Mouse (Mus musculus): Measurements from ENCODE around the gene Gm9918.
A peak's percentile ranks its signal among the peaks of the same experiment; 100 is the strongest.
"Not testable (repeated sequence)": the region's sequence is repeated elsewhere in the genome, so short reads cannot be mapped to it uniquely, and the experiment has no call there.

Gm9918 gene

GRCm38 (mm10) chr15:102270274-102270960 lies at the start of gene Gm9918:
Gene Gm9918, plus strand, starts transcription at chr15:102270563.
- DNase-seq, result no peak

GRCm38 (mm10) chr15:102222386-102222785 lies 48.0 kb upstream of the Gm9918 start:
- no peak for DNase-seq

GRCm38 (mm10) chr15:102224186-102224991 lies 46.0 kb upstream of the Gm9918 start:
- peak; percentile 84 for DNase-seq

- no peak for DNase-seq
These were observed 45.3 kb upstream of the Gm9918 start for GRCm38 (mm10) chr15:102224992-102225617.

- not testable (repeated sequence) for DNase-seq
These were observed 44.7 kb upstream of the Gm9918 start for GRCm38 (mm10) chr15:102225619-102226018.

- DNase-seq, result no peak
These were observed 39.7 kb upstream of the Gm9918 start for GRCm38 (mm10) chr15:102230408-102231321.

GRCm38 (mm10) chr15:102231748-102232147 lies 38.6 kb upstream of the Gm9918 start, which contains the start of gene Itgb7:
Gene Itgb7, minus strand, starts transcription at chr15:102231944.
- DNase-seq, result no peak

- no peak for DNase-seq
These were observed 37.6 kb upstream of the Gm9918 start for GRCm38 (mm10) chr15:102232764-102233163.

GRCm38 (mm10) chr15:102233896-102234295 lies 36.5 kb upstream of the Gm9918 start:
- DNase-seq, result no peak

GRCm38 (mm10) chr15:102235371-102236027 lies 34.9 kb upstream of the Gm9918 start:
- DNase-seq, result no peak

- no peak for DNase-seq
These were observed 31.7 kb upstream of the Gm9918 start for GRCm38 (mm10) chr15:102238543-102239259.

- peak; percentile 76 for DNase-seq
These were observed 31.1 kb upstream of the Gm9918 start for GRCm38 (mm10) chr15:102239260-102239590.

- DNase-seq, result no peak
These were observed 30.5 kb upstream of the Gm9918 start for GRCm38 (mm10) chr15:102239851-102240250.

GRCm38 (mm10) chr15:102240607-102241006 lies 29.8 kb upstream of the Gm9918 start:
- no peak for DNase-seq

- no peak for DNase-seq
These were observed 27.7 kb upstream of the Gm9918 start for GRCm38 (mm10) chr15:102242404-102243228.

GRCm38 (mm10) chr15:102243229-102244190 lies 26.9 kb upstream of the Gm9918 start:
- no peak for DNase-seq

GRCm38 (mm10) chr15:102244306-102245191 lies 25.8 kb upstream of the Gm9918 start:
- DNase-seq, result no peak

- DNase-seq, result no peak
These were observed 24.9 kb upstream of the Gm9918 start for GRCm38 (mm10) chr15:102245461-102245881.
